Mouse (Mus musculus): ENCODE measurements around the gene Cxcl2. TPM values are rescaled to one million over a fixed set of nuclear protein-coding genes. Genes with fewer than 3 reads are reported as not detected.

Gene Cxcl2
- polyA plus RNA-seq, 1 experiment from 2014 or later, result not detected

DNA sequence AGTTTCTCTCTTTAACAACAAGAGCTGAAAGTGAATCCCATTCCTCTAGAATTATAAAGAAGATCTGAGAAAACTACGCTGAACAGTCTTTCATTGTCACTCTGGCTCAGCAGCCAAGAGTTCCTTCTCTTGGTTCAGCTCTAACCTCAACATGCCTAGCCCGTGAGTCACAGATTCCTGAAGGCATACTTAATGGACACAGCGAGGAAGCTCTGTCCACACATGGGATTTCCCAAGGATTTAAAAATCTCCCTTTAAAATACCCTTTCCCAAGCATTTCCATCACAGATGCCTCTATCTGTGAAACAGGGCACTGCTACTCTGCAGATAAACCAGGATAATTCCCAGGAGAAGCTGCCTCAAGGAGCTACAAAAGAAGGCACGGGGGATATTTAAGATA lies 27.6 kb upstream of the Cxcl2 start:
- Histone ChIP-seq H3K4me3 (ENCODE audit: low read length) (no peak overlapping the region), H3K4me1 (ENCODE audit: control insufficient read depth, insufficient read depth, low read length) (no peaks in the 10 kb centered on the region), H3K9me3 (ENCODE audit: control insufficient read depth, low read length) (no peaks in the 10 kb centered on the region), H3K9ac (ENCODE audit: low read depth, low read length) (no peak overlapping the region), H3K4me2 (replicated peaks; ENCODE audit: low read depth, low read length) (no peak overlapping the region), H3K27me3 (ENCODE audit: control insufficient read depth, insufficient read depth, low read length) (no peaks in the 10 kb centered on the region), H3K27ac (ENCODE audit: low read depth, low read length) (no peak overlapping the region), H3K36me3 (ENCODE audit: control insufficient read depth, insufficient read depth, low read length) (no peaks in the 10 kb centered on the region)
- 74% methylated on average over 4 of the region's 4 CpGs for WGBS
- ATAC-seq (ENCODE audit: low FRiP score, low TSS enrichment), result no peak

GRCm38 (mm10) chr5:90876471-90877172 lies 27.0 kb upstream of the Cxcl2 start:
- Histone ChIP-seq H3K27me3 (ENCODE audit: control insufficient read depth, insufficient read depth, low read length) (no peaks in the 10 kb centered on the region), H3K4me2 (replicated peaks; ENCODE audit: low read depth, low read length) (no peak overlapping the region), H3K27ac (ENCODE audit: low read depth, low read length) (no peak overlapping the region), H3K36me3 (ENCODE audit: control insufficient read depth, insufficient read depth, low read length) (no peaks in the 10 kb centered on the region), H3K4me1 (ENCODE audit: control insufficient read depth, insufficient read depth, low read length) (no peaks in the 10 kb centered on the region), H3K4me3 (ENCODE audit: low read length) (no peak overlapping the region), H3K9ac (ENCODE audit: low read depth, low read length) (no peak overlapping the region), H3K9me3 (ENCODE audit: control insufficient read depth, low read length) (no peaks in the 10 kb centered on the region)
- 75% methylated on average over 8 of the region's 8 CpGs for WGBS
- no peak for ATAC-seq (ENCODE audit: low FRiP score, low TSS enrichment)

- Histone ChIP-seq H3K4me2 (replicated peaks; ENCODE audit: low read depth, low read length) (no peak overlapping the region), H3K27ac (ENCODE audit: low read depth, low read length) (no peak overlapping the region), H3K4me1 (ENCODE audit: control insufficient read depth, insufficient read depth, low read length) (no peaks in the 10 kb centered on the region), H3K27me3 (ENCODE audit: control insufficient read depth, insufficient read depth, low read length) (no peaks in the 10 kb centered on the region), H3K9ac (ENCODE audit: low read depth, low read length) (no peak overlapping the region), H3K36me3 (ENCODE audit: control insufficient read depth, insufficient read depth, low read length) (no peaks in the 10 kb centered on the region), H3K9me3 (ENCODE audit: control insufficient read depth, low read length) (no peaks in the 10 kb centered on the region), H3K4me3 (ENCODE audit: low read length) (no peak overlapping the region)
- no peak for ATAC-seq (ENCODE audit: low FRiP score, low TSS enrichment)
Observed at GRCm38 (mm10) chr5:90877173-90877512, 26.5 kb upstream of the Cxcl2 start.

- Histone ChIP-seq H3K9me3 (ENCODE audit: control insufficient read depth, low read length) (no peaks in the 10 kb centered on the region), H3K9ac (ENCODE audit: low read depth, low read length) (no peak overlapping the region), H3K27ac (ENCODE audit: low read depth, low read length) (no peak overlapping the region), H3K4me3 (ENCODE audit: low read length) (no peak overlapping the region), H3K4me1 (ENCODE audit: control insufficient read depth, insufficient read depth, low read length) (no peaks in the 10 kb centered on the region), H3K36me3 (ENCODE audit: control insufficient read depth, insufficient read depth, low read length) (no peaks in the 10 kb centered on the region), H3K4me2 (replicated peaks; ENCODE audit: low read depth, low read length) (no peak overlapping the region), H3K27me3 (ENCODE audit: control insufficient read depth, insufficient read depth, low read length) (no peaks in the 10 kb centered on the region)
- 72% methylated on average over 3 of the region's 3 CpGs for WGBS
- no peak for ATAC-seq (ENCODE audit: low FRiP score, low TSS enrichment)
Observed at GRCm38 (mm10) chr5:90879307-90880014, 24.2 kb upstream of the Cxcl2 start.

DNA sequence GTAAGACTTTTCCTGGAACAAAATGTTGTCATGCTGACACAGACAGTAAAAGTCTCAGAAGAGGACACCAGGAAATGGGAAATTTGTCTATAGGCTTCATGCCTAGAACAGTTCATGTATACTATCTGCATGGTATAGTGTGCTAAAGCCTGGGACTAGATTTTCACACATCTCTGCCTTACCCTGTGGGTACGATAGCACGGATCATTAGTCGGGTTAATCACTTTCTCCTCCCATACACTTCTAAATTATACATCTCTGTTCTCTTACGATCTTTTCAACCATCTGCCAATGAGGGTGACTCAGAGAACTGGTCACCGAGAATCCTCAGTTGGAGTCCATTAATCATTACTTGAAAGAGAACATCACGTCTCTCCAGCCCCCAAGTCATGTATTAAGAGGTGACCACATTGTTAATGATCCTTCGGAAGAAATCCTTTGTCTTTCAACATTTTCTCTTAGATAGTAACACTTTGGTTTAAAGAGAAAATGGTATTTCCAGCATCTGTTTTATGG lies 23.3 kb upstream of the Cxcl2 start:
- WGBS, result 52% methylated on average over 7 of the region's 7 CpGs
- Histone ChIP-seq H3K27me3 (ENCODE audit: control insufficient read depth, insufficient read depth, low read length) (no peaks in the 10 kb centered on the region), H3K4me3 (ENCODE audit: low read length) (no peak overlapping the region), H3K27ac (ENCODE audit: low read depth, low read length) (no peak overlapping the region), H3K9me3 (ENCODE audit: control insufficient read depth, low read length) (no peaks in the 10 kb centered on the region), H3K36me3 (ENCODE audit: control insufficient read depth, insufficient read depth, low read length) (no peaks in the 10 kb centered on the region), H3K9ac (ENCODE audit: low read depth, low read length) (no peak overlapping the region), H3K4me2 (replicated peaks; ENCODE audit: low read depth, low read length) (no peak overlapping the region), H3K4me1 (ENCODE audit: control insufficient read depth, insufficient read depth, low read length) (no peaks in the 10 kb centered on the region)
- peak; percentile 68 for ATAC-seq (ENCODE audit: low FRiP score, low TSS enrichment)

DNA sequence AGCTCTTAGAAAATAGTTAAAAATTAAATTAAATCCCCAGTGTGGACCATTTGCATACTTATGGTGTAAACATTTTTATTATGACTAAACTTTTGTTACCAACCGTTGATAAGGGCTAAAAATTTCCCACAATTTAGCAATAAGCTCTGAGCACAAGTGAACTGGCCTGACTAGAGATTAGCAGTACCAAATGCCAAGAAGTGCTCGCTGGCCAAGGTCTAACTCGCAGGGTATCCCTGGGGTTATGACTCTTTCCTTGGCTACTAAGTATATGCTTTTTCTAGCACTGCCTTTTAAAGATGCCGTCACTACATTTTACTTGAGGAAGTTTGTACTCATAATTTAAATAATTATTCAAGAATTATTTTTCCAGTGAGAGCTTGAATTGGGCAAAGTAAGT lies 22.6 kb upstream of the Cxcl2 start:
- ATAC-seq (ENCODE audit: low FRiP score, low TSS enrichment), result no peak
- Histone ChIP-seq H3K27ac (ENCODE audit: low read depth, low read length) (no peak overlapping the region), H3K9ac (ENCODE audit: low read depth, low read length) (no peak overlapping the region), H3K36me3 (ENCODE audit: control insufficient read depth, insufficient read depth, low read length) (no peaks in the 10 kb centered on the region), H3K4me3 (ENCODE audit: low read length) (no peak overlapping the region), H3K9me3 (ENCODE audit: control insufficient read depth, low read length) (no peaks in the 10 kb centered on the region), H3K4me2 (replicated peaks; ENCODE audit: low read depth, low read length) (no peak overlapping the region), H3K4me1 (ENCODE audit: control insufficient read depth, insufficient read depth, low read length) (no peaks in the 10 kb centered on the region), H3K27me3 (ENCODE audit: control insufficient read depth, insufficient read depth, low read length) (no peaks in the 10 kb centered on the region)
- WGBS, result 89% methylated on average over 4 of the region's 4 CpGs

GRCm38 (mm10) chr5:90881682-90882081 lies 22.0 kb upstream of the Cxcl2 start:
- Histone ChIP-seq H3K27me3 (ENCODE audit: control insufficient read depth, insufficient read depth, low read length) (no peaks in the 10 kb centered on the region), H3K9ac (ENCODE audit: low read depth, low read length) (no peak overlapping the region), H3K9me3 (ENCODE audit: control insufficient read depth, low read length) (no peaks in the 10 kb centered on the region), H3K4me1 (ENCODE audit: control insufficient read depth, insufficient read depth, low read length) (no peaks in the 10 kb centered on the region), H3K4me2 (replicated peaks; ENCODE audit: low read depth, low read length) (no peak overlapping the region), H3K4me3 (ENCODE audit: low read length) (no peak overlapping the region), H3K36me3 (ENCODE audit: control insufficient read depth, insufficient read depth, low read length) (no peaks in the 10 kb centered on the region), H3K27ac (ENCODE audit: low read depth, low read length) (no peak overlapping the region)
- 90% methylated on average over 5 of the region's 5 CpGs for WGBS
- ATAC-seq (ENCODE audit: low FRiP score, low TSS enrichment), result no peak

DNA sequence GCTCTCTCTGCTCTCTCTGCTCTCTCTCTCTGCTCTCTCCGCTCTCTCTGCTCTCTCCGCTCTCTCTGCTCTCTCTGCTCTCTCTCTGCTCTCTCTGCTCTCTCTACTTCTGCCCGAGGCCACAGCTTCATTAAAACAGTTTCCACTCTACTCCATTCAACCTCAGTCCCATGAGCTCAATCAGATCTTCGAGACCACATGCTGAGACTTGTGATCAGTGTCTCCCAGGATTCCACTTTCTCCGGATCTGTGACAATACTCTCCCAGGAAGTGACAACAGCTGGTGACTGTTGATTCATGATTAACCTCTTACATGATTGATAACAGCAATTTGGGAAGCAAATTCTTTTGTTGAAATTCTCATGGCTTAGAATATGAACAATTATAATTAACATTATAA lies 21.5 kb upstream of the Cxcl2 start:
- no peaks in the 10 kb centered on the region for H3K4me1 ChIP-seq (ENCODE audit: control insufficient read depth, insufficient read depth, low read length)
- H3K27ac ChIP-seq (ENCODE audit: low read depth, low read length), result no peak overlapping the region
- H3K9me3 ChIP-seq (ENCODE audit: control insufficient read depth, low read length), result no peaks in the 10 kb centered on the region
- 92% methylated on average over 5 of the region's 5 CpGs for WGBS
- H3K4me2 ChIP-seq (replicated peaks; ENCODE audit: low read depth, low read length), result no peak overlapping the region
- no peaks in the 10 kb centered on the region for H3K36me3 ChIP-seq (ENCODE audit: control insufficient read depth, insufficient read depth, low read length)
- ATAC-seq (ENCODE audit: low FRiP score, low TSS enrichment), result no peak
- H3K27me3 ChIP-seq (ENCODE audit: control insufficient read depth, insufficient read depth, low read length), result no peaks in the 10 kb centered on the region
- no peak overlapping the region for H3K4me3 ChIP-seq (ENCODE audit: low read length)
- H3K9ac ChIP-seq (ENCODE audit: low read depth, low read length), result no peak overlapping the region

DNA sequence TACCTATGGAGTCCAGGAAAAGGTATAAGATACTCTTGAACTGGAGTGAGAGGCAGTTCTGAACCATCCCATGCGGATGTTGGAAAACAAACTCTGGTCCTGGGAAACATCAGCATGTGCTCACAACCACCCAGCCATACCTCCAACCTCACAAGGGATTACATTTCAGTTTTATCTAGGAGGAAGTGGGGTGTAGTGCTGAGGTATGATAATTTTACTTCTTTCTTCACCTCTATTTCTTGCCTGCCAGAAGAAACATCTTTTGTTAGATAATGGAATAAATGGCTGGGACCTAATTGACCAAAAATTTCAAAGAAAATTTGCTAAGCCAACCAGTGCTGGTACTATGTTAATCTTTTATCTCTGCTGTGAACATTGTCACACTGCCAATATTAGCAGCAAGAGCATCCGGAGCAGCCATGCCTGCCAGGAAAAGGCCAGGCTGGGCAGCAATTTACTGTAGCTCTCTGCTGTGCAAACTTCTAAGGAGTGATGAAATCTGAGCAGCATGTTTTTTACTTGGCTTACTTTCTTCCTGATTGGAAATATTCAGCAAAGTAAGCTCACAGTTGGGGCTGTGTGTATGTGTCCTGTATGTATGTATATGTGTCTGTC lies 18.9 kb upstream of the Cxcl2 start:
- no peaks in the 10 kb centered on the region for H3K36me3 ChIP-seq (ENCODE audit: control insufficient read depth, insufficient read depth, low read length)
- H3K9ac ChIP-seq (ENCODE audit: low read depth, low read length), result no peak overlapping the region
- WGBS, result 55% methylated on average over 2 of the region's 2 CpGs
- no peak overlapping the region for H3K4me3 ChIP-seq (ENCODE audit: low read length)
- H3K4me2 ChIP-seq (replicated peaks; ENCODE audit: low read depth, low read length), result no peak overlapping the region
- no peak for ATAC-seq (ENCODE audit: low FRiP score, low TSS enrichment)
- H3K27ac ChIP-seq (ENCODE audit: low read depth, low read length), result no peak overlapping the region; the same call in 1 of the 2 replicates
- H3K27me3 ChIP-seq (ENCODE audit: control insufficient read depth, insufficient read depth, low read length), result no peaks in the 10 kb centered on the region
- no peaks in the 10 kb centered on the region for H3K9me3 ChIP-seq (ENCODE audit: control insufficient read depth, low read length)
- H3K4me1 ChIP-seq (ENCODE audit: control insufficient read depth, insufficient read depth, low read length), result no peaks in the 10 kb centered on the region

Measured in kidney, embryonic 14.5 days (tissue).